Mouse (Mus musculus): ENCODE results near the gene Nfkbil1.

- TF ChIP-seq USF1 (IDR thresholded peaks at IDR 0.05; ENCODE audit: low read depth): no peak
- no peak for TF ChIP-seq MYOD1 (IDR thresholded peaks at IDR 0.05; ENCODE audit: control insufficient read depth, insufficient read length, low read depth)
- TF ChIP-seq CTCF (IDR thresholded peaks at IDR 0.05; ENCODE audit: control insufficient read depth, insufficient read depth, insufficient read length): no peak
- no peak for TF ChIP-seq MYOG (IDR thresholded peaks at IDR 0.05; ENCODE audit: control insufficient read depth, extremely low read depth, insufficient read length)
- TF ChIP-seq CEBPB (IDR thresholded peaks at IDR 0.05; ENCODE audit: low read depth): no peak
- no peak for TF ChIP-seq MAX (IDR thresholded peaks at IDR 0.05)
Observed at GRCm38 (mm10) chr17:35278049-35278448, 42.5 kb upstream of the Nfkbil1 start.
